Mouse (Mus musculus): ENCODE measurements at regions not wholly inside any gene's neighbourhood (a gene's known extent, or its start where the extent isn't known, plus 50 kb on each side); places are given as distances from the start of the nearest gene placed in this dataset.
"Not testable (repeated sequence)": the region's sequence is repeated elsewhere in the genome, so short reads cannot be mapped to it uniquely, and the experiment has no call there.

DNA sequence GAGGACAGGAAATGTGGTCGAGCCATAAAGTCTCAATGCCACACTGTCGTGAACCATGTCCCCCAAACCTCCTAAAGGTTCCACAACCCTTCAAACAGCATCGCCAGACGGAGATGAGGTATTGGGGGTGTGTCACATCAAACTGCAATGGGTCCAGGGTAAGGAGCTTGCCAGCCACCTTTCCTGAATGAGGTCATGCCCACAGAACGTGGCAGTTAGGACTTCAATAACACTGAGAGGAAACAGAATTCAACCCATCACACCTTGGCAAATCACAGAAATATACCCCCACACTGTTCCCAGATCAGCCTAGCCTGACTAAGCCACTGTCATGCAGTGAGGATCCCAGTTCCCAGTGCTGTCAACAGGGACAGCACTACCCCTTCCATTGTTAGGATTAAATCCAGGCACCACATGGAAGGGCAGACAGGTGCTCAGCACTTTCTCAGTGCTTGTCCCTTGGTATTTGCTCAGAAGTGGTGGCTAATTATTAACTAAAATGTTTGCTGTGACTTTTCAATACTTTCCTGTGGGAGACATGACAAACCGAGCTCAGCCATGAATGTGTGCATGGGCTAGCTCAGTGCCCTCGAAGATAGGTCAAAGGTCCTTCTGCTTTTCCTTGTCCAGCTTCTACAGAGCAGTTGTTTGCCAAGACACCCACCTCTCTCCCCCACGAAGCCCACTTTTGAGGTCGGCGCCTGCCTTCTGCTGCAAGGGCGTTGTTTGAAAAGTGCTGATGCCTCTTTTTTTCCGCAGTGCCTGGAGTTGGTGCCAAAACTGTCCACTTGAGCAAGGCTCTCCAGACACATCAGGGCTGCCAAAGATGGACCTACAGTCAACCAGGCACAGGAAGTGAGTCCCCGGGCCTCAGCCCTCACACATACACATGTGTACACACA, 525.7 kb downstream of the Bnc2 start:
- no peak for TF ChIP-seq CTCF (conservative IDR thresholded peaks at IDR 0.05)
- no peak for DNase-seq (ENCODE audit: low spot score in 2 of 2)
- no peak overlapping the region for H3K27ac ChIP-seq
- no peak overlapping the region for H3K4me3 ChIP-seq

DNA sequence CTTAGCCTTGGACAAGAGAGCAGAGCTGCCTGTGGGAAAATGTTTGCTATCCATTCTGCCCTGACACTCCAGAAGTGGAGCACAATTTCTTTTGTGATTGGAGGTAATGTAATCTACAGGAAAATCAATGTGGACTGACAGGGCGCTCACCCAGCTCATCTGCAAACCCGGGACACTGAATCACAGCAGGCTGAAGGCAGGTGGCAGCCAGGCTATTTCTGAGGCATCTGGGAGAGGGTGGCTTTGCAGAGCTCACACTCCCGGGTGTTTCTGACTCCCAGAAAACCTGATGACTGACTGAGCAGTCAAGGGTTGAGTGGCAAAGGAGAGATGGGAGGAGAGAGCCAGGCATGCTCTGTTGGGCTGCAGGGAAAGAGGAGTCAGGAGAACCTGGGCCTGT, 524.4 kb downstream of the Bnc2 start:
- H3K27ac ChIP-seq, result no peak overlapping the region
- no peak for DNase-seq (ENCODE audit: low spot score in 2 of 2)
- TF ChIP-seq CTCF (conservative IDR thresholded peaks at IDR 0.05), result no peak
- no peak overlapping the region for H3K4me3 ChIP-seq

DNA sequence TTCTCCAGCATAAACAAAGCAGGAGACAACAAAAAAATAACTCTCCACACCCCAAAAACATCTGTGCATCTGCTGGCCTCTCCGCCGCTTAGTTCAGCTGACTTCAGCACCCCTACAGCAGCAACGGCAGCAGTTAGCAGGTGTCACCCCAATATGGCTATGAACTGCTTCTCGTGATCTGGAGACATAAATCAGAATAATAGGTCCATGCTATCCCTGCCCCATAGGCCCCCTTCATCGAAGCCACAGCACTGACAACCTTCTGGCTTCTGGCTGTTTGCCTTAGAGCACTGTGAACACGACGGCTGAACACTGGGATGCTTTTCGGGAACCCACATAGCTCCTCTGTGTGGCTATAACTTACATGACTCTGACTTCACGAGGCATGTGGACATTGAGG, 523.8 kb downstream of the Bnc2 start:
- no peak for DNase-seq (ENCODE audit: low spot score in 2 of 2)
- Histone ChIP-seq H3K4me3 (no peak overlapping the region), H3K27ac (no peak overlapping the region)
- TF ChIP-seq CTCF (conservative IDR thresholded peaks at IDR 0.05), result no peak

DNA sequence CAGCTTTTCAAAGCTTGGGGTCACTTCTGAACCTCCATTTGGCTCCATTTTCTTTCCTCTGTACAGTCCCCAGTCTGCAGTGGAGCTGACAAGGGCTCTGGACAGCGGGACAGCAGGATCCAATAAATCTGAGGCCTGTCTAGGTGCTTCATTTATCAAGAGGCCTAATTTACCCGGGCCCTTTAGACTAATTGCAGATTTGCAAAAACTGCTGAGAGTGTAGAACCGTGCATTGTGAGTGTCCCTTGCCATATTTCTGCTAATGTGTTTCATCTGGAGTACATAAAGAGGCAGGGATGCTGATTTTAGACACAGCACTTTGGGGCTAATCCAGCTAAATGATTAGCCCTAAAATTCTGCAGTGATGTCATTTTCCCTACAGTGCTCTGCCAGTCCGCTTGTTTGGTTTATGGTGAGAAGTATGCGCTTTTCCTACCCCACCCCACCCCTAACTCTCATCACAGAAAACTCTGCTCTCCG, 523.1 kb downstream of the Bnc2 start:
- H3K4me3 ChIP-seq, result no peak overlapping the region
- H3K27ac ChIP-seq, result no peak overlapping the region
- TF ChIP-seq CTCF (conservative IDR thresholded peaks at IDR 0.05), result no peak
- DNase-seq (ENCODE audit: low spot score in 2 of 2), result no peak

DNA sequence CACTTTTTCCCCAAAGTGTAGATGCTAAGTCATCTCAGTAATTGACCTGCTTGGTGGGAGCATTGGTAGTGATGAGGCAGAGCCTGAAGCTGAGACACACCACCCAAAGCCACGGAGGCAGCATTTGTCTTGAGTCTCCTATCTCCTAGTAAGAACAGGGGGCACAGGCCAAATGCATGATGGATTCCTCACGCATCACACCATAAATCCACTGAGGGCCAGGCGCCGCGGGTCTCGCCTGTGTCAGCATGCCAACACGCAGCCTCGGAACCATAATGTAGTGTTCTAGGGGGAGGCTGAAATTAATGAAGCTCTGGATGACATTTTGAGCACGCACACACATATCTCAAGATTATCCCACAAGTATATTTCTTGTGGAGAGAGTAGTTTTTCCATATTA, 521.5 kb downstream of the Bnc2 start:
- no peak for DNase-seq (ENCODE audit: low spot score in 2 of 2)
- H3K27ac ChIP-seq, result no peak overlapping the region
- TF ChIP-seq CTCF (conservative IDR thresholded peaks at IDR 0.05), result no peak
- H3K4me3 ChIP-seq, result no peak overlapping the region

DNA sequence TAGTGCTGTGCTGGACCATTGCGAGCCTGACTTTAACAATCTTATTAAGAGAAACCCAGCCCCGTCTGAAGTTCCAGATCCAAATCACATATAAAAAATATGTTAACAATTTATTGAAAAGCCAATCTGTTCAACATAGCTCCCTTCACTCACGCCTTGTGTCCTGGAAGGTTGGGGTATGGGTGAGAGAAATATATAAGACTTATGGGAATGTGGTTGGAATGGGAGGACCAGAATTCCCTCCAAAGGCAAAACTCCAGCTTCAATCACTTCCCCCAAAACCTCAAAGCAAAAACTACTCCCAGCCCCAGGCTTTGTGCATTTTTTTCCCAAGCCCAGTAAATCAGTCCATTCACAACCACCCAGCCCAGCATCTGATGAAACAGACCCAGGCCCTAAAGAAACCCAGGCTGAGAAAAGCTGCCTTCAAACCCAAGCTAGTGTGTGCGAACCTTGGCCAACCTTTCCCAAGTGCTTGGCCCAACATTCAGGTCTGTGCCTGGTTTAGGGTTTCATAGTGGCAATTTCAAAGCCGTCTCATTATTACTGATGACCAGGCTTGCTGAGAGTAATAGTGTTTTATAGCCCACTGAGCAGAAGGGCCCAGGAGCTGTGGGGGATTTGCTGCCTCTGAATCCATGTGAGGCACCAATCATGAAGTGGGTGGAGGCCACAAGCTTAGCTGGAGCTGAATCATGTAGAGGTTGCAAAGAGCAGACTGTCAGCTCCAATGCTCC, 517.0 kb downstream of the Bnc2 start:
- H3K4me3 ChIP-seq, result no peak overlapping the region
- TF ChIP-seq CTCF (conservative IDR thresholded peaks at IDR 0.05), result no peak
- no peak for DNase-seq (ENCODE audit: low spot score in 2 of 2)
- no peak overlapping the region for H3K27ac ChIP-seq

DNA sequence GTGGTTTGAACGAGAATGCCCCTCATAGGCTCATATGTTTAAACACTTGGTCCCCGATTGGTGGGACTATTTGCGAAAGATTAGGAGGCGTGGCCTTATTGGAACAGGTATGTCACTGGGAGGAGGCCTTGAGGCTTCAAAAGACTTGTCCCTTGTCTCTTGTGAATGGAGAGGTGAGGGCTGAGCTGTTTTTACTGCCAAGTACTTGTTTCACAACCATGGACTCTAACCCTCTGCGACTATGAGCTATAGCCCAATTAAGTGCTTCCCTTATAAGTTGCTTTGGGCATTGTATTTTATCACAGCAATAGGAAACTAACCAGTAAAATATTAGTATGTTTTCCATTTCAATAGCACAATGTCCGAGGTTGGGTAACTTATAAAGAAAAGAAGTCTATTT, 511.7 kb downstream of the Bnc2 start:
- no peak overlapping the region for H3K4me3 ChIP-seq
- no peak for DNase-seq (ENCODE audit: low spot score in 2 of 2)
- H3K27ac ChIP-seq, result no peak overlapping the region
- no peak for TF ChIP-seq CTCF (conservative IDR thresholded peaks at IDR 0.05)

DNA sequence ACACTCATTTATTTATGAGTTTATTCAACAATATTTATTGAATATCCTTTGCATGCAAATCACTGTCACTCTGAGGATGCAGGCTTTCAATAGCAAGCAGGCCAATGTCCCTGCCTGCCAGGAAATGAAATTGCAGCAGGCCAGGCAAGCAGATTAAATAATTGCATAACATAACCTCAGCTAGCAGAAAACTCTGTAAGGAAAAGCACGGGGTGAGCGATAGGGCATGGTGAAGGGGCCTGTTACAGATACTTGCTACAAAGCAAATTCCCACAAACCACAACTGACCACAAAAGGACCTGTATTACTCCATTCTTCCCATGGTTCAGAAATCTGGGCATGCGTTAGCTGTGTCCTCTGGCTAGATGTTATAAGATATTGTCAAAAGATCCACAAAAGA, 509.8 kb downstream of the Bnc2 start:
- DNase-seq (ENCODE audit: low spot score in 2 of 2), result no peak
- no peak overlapping the region for H3K4me3 ChIP-seq
- no peak overlapping the region for H3K27ac ChIP-seq
- no peak for TF ChIP-seq CTCF (conservative IDR thresholded peaks at IDR 0.05)

DNA sequence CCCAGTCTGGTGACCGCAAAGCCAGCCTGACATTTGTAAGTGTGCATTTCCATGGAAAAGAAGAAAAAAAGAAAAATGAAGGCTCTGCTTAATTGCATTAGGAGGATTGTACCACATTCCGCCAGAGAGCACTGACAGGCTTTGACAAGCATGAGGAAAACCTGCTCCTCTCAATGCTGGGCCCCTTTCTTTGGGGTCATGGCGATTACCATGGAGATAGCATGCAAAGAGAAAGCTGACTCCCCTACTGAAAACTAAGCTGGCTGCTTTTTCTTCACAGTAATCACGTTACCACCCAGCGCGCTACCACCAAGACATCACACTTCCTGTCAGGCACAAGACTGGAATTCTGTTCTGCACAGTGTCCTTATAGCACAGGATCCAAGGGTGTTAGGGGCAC, 502.2 kb downstream of the Bnc2 start:
- TF ChIP-seq CTCF (conservative IDR thresholded peaks at IDR 0.05), result no peak
- no peak for DNase-seq (ENCODE audit: low spot score in 2 of 2)
- no peak overlapping the region for H3K4me3 ChIP-seq

DNA sequence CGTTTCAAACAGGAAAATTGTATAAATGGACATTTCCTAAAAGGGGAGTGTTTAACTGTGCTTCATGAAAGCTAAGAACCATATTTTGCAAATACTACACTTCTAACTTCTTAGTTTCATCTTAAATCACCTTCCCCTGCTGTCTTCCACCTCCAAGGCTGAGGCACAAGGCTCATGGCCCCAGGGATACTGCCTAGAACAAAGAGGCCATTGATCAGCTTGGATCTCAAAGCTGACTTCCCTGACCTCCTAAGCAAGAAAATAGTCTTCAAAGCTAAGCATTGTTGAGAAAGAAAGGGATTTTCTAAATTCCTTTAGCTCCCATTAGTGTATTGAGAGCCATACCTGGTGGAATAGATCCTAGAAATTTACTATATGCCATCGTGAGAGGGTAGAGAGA, 501.6 kb downstream of the Bnc2 start:
- DNase-seq (ENCODE audit: low spot score in 2 of 2), result no peak
- no peak for TF ChIP-seq CTCF (conservative IDR thresholded peaks at IDR 0.05)
- H3K4me3 ChIP-seq, result no peak overlapping the region

More for the DNA sequence above, 502.2 kb downstream of the Bnc2 start:
- H3K27ac ChIP-seq, result no peak overlapping the region

DNA sequence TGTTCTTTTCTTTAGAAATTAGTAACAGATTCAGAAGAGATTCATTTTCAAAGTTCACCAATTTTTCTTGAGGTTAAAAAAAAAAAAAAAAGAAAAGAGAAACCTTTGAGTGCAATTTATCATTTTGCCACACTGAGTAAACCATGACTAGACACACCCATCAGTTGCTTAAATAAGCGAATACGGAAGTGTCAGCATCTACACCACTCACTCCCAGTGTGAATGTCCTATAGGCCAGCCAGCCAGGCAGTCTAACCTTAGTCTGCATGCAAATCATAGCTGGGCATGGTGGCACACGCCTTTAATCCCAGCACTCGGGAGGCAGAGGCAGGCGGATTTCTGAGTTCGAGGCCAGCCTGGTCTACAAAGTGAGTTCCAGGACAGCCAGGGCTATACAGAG, 498.6 kb downstream of the Bnc2 start:
- H3K4me3 ChIP-seq; H3K27ac ChIP-seq; DNase-seq (ENCODE audit: low spot score in 2 of 2): not testable (repeated sequence)

More for the DNA sequence above, 501.6 kb downstream of the Bnc2 start:
- H3K27ac ChIP-seq, result no peak overlapping the region

DNA sequence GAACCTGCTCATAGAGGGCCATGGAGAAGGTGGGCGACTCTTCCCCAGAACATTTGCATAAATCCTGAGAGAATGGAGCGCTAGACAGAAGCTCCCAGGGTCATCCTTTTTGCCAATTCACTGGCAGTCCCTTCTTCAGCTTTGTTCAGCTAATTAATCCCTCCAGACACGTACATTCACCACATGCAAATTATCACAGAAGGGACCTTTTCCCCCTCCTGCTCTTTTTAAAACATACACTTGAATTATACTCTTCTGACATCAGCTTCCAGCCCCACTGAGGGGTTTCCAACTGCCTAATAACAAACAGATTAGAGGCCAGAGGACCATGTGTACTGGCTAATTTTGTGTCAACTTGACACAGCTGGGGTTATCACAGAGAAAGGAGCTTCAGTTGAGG, 497.2 kb downstream of the Bnc2 start:
- no peak for TF ChIP-seq CTCF (conservative IDR thresholded peaks at IDR 0.05)
- H3K4me3 ChIP-seq, result no peak overlapping the region
- no peak overlapping the region for H3K27ac ChIP-seq
- DNase-seq (ENCODE audit: low spot score in 2 of 2), result no peak

DNA sequence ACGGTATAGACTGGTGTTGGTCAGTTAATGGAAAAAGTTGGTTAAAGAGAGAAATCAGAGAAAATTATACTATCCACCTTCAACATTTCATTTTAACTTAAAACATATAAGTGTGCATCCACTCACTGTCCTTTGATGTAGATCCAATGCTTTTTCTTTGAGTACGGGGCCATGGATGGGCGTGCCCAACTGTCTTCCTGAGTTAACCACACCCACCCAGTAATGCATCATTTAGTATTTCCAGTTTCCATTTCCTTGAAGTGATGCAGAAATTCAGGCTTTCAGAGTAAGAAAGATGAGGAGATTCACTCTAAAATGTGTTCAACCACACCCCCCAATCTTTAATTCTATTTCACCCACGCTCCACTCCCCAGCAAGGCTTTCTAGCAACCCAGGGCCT, 490.6 kb downstream of the Bnc2 start:
- no peak overlapping the region for H3K27ac ChIP-seq
- TF ChIP-seq CTCF (conservative IDR thresholded peaks at IDR 0.05), result no peak
- no peak overlapping the region for H3K4me3 ChIP-seq
- no peak for DNase-seq (ENCODE audit: low spot score in 2 of 2)

DNA sequence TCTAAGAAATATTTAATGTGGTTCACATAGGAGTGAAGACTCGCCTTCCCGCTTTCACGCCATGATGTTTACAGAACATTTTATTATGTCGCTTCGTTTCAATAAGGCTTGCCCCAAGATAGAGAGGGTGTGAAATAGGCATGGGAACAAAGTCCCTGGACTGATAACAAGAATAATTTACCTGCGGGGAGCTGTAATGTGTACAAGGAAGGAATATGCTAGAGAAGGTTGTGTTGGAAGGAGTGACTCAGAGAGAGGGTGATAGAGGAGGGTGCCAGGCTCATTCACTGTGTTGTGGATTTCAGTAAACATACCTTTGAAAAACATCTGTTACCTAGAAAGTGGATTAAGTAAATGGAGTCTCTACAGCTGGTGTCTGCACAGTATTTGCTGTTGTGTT, 490.2 kb downstream of the Bnc2 start:
- no peak overlapping the region for H3K27ac ChIP-seq

More for the DNA sequence above, 490.2 kb downstream of the Bnc2 start:
- TF ChIP-seq CTCF (conservative IDR thresholded peaks at IDR 0.05), result no peak
- DNase-seq (ENCODE audit: low spot score in 2 of 2), result no peak
- no peak overlapping the region for H3K4me3 ChIP-seq

All from layer of hippocampus, adult 2 months (tissue).